Mouse (Mus musculus) common myeloid progenitor, adult 5-6 weeks (primary cell): ENCODE results near the gene Bcan. TPM values are rescaled to one million over a fixed set of nuclear protein-coding genes. Genes with fewer than 3 reads are reported as not detected.

Experiments
- ATAC-seq: replicated peaks from 2 replicates; pipeline ENCODE4 v1.8.0; 2016; ENCODE audit warnings: low read depth, mild to moderate bottlenecking, moderate TSS enrichment, inconsistent platforms; ENCODE audit not compliant: poor library complexity, severe bottlenecking
- total RNA-seq: library from RNA; stranded (forward); fragments of 200-1000, 187-1606 nt; gene quantifications from 2 replicates; pipeline ENCODE4 v1.2.3, GENCODE M21; 2017

Gene Bcan
- not detected in 2 replicates for total RNA-seq

DNA sequence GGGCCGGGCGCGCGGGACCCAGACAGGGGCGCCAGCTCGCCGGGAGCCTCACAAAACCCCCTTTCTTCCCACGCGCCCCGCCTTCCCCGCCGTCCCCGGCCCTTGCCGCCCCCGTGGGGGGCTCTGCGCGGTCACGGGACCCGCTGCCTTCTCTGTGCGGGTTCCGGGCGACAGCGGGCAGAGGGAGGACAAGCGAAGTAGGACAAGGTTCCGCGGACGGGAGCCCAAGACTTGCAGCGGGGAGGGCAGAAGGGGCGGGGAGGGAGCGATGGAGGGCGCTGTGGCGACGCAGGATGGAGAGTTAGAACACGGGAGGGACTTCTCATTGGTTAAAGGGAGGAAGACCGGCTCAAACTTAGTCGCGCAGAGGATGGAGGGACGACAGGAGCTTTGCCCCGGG lies at the start of gene Bcan:
Gene Bcan (minus strand): TSS at position 50 of the 400 bp plus-strand sequence.
- ATAC-seq = no peak; the same call in 1 of the 2 replicates

DNA sequence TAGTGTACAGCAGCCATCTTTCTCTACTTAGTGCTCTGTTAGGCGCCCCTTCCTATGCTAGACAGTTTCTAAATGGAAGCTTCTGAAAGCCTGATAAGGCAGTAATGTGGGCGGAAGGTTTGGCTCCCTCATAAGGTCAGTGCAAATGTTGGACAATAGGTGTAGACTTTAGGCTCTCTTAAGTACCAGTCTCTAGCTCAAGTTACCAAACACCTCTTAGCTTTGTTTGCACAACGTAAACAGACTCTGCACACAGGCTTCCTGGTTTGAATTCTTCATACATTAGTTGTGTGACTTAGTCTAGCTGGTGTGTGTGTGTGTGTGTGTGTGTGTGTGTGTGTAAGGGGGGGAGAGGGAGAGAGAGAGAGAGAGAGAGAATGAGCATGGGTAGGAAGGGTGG lies 49.5 kb upstream of the Bcan start:
- ATAC-seq = no peak

GRCm38 (mm10) chr3:88042661-88043421 lies 42.8 kb upstream of the Bcan start, which contains the start of gene Gpatch4:
TSS of gene Gpatch4 (plus strand) at chr3:88043108.
- ATAC-seq = peak; percentile 100

- ATAC-seq = no peak
Measured at GRCm38 (mm10) chr3:88035561-88036293, 35.7 kb upstream of the Bcan start.

DNA sequence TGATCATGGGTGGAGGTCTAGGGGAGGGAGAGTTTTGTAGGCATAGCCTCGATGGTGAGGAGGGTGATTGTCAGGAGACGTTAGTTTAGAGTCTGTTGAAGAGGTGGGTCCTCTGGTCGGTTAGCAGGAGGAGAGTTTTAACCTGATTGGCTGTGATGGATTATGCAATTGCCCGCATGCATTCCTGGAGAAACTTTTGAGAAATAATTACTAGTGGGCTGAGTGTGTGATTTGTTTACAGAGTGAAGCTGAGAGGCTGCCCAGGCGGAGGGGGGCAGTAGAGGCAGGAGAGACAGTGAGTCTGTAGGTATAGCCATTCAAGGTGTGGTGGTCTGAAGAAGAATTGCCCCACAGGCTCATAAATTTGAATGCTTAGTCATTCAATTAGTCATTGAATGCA lies 33.5 kb upstream of the Bcan start:
- ATAC-seq = no peak

DNA sequence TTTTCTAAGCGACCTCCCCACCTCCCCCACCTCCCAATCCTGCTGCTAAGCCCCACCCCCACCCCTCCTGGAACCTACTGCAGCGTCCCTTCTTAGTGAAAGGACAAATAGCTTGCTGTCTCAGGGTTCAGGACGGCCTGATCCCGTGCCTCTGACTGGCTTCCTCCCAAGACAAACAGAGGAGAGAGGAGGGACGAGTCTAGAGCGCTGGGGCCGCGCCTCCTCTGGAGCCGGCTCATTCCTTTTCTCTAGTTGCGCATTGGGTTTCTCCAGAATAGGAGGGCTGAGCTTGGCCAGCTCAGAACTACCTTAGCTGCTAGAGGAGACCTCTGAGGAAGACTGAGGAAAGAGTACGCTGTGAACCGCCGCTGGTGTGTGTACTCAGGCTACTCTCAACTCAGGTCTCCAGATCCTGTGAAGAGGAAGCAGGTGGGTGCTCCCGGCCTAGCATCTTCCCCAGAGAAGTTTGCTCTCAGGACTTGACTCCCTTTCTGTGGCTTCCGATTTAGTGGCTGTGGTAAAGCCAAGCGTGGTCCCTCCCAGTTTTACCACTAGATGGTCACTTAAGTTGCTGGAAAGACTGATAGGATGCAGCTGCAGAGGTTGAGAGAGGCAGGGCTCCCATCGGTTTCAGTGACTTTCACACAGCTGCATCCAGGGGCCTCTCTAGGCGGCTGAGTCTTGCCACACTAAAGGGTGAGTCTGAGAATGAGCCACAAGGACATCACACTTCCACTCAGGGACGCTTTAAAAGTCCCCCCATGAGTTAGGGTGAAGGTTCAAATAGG lies 30.8 kb upstream of the Bcan start:
- ATAC-seq = peak; percentile 50

GRCm38 (mm10) chr3:88027434-88028186 lies 27.6 kb upstream of the Bcan start, which contains the start of gene Hapln2:
TSS of gene Hapln2 (minus strand) at chr3:88027583.
- no peak for ATAC-seq

GRCm38 (mm10) chr3:88026823-88027222 lies 26.8 kb upstream of the Bcan start:
- ATAC-seq = no peak

DNA sequence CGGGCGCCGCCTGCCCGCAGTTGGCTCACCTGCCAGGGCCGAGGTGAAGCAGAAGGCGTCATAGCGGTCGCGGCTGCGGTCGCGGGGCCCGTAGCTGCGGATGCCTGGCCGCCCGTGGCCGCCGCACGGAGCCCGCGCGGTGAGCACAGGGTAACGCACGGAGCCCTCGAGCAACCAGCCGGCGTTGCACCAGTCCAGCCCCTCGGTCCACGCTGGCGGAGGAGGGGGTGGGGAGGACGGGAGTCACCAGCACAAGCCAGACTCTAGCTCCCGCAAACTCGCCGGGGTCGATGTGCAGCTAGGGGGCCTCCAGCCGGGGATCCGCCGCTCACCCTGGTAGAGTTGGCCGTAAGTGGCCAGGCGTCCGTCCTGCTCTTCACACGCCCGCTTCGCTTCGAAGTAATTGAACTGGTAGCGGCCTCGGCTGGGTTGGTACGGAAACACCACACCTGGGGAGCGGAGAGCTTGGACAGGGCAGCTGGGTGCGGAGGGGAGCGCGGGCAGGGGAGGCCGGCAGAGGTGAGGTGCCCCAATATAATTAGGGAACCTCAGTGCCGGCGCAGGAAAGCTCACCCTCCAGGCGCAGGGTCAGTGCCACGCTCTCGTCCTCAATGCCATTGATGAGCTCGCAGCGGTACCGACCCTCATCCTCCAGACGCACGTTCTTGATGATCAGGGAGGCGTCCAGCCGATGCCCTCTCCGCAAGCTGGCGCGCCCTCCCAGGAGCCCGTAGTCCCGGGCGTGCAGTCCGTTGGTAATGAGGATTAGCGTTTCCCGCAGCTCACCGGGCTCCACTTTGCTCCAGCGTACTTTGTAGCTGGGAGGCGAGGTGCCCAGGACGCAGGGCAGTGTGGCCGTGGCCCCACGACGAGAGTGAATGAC lies 23.4 kb upstream of the Bcan start:
- ATAC-seq = no peak; the same call in 1 of the 2 replicates

- ATAC-seq = peak; percentile 83
Measured at GRCm38 (mm10) chr3:88022322-88023191, 22.5 kb upstream of the Bcan start.

GRCm38 (mm10) chr3:88010634-88011265 lies 10.7 kb upstream of the Bcan start:
- ATAC-seq = peak; percentile 78

GRCm38 (mm10) chr3:88005822-88006786 lies 6.1 kb upstream of the Bcan start:
- no peak for ATAC-seq

DNA sequence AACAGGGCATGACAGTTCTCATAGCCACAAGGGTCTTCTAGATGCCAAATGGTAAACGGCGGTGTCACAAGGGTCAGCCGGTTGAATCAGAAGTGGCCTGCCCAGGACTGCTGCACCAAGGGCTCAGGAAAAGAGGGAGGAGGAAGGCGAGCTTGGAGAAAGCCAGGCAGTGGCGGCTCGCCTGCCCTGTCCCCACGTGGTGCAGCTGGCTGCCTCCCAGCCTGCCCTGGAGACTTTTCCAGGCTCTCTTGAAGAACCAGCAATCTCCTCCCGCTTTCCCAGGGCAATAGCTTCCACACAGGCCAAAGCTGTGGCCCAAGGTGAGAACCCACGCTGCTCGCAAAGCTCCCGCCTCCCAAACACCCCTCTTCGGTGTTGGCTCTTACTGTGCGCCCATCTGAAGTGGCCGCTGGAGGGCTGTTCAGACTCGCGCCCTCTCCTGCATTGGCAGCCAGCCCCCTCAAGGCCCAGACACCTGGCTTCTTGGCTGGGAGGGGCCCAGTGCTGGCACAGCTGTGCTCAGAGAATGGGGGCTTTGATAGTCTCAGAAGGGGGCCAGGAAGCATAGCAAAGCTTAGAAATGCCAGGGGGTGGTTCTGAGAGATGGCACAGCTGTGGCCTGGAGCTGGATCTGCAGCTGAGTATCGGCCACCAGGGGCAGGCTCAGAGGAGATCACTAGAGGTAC lies 2.4 kb upstream of the Bcan start:
- no peak for ATAC-seq

DNA sequence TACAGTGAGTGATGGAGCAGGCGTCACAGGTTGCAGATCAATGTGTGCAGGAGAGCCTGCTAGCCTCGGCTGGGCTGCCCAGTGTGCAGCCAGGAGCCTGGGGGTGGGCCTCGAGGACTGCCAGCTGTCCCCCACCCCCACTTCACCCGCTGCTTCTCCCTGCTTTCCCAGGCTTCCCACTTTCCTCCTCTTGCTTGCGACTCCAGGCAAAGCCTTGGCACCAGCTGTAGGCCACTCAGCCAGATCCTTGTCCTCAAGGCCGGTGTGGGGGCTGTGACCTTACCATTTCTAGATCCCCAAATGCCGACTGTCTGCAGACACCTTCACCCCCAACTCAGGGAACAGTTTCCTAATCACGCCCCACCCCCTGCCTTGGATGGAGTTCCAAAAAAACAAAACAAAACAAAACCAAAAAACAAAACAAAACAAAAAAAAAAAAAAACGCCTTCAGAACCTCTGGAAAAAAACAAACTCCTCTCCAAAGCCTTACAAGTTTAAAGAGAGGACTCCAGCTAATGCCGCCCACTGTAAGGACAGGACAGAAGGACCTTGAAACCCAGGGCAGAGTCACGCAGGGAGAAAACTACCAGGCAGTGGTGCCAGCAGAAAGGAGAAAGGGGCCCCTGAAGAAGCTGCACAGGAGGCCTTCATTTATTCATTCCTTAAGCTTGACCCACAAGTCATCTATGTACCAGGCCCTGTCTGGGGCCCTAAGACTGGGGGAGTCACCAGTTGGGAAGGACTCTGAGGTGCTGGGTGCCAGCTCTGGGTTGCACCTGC lies 976 bp upstream of the Bcan start:
- ATAC-seq = no peak
